In the genomic region with DNA sequence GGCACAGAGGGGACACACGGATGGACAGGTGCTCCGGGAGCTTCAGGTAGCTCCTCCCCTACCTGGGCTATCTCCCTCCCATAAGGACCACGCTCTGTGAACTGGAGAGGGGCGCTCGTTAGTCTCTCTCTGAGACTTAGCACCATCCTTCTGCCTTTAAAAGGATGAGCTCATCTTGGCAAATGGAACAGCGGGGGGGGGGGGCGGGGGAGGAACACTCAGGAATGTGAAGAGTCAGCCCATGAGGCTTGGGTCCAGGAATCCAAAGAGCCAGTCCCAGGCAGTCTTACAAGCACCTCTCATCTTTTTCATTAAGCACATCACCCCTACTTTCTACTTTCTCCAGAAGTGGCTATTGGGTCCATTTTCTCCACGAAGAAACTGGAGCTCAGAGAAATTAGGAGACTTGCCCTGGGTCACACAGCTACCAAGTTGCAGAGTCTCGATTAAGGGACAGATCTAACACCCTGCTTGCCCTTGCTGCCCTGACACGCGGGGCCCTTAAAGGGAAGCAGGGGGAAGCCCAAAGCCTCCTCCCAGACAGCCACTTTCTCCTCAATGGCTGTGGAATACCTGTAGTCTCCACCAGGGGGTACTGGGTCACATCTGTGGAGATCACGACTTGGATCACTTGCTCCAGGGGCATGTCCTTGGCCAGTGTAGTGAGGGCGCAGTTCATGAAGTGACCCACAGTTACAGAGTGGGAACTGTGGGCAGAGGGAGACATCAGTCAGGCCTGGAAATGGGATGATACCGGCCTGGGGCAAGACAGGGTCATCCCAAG, we compare ENCODE assay signal across 9 mouse cellular contexts. TPM values are rescaled to one million over a fixed set of nuclear protein-coding genes. Genes with fewer than 3 reads are reported as not detected.
A peak's percentile ranks its signal among the peaks of the same experiment; 100 is the strongest.
DNase-seq lines count a peak whose midpoint lies in the region; ATAC-seq and TF ChIP-seq lines count a peak whose summit lies in the region.
"Had no signal": no experiment of that assay in that cellular context is flagged by ENCODE, and none has a peak within 500 bp of the region (broad histone marks: within the 10 kb centered on the region; RNA-seq: fewer than 3 reads in every experiment).

No protein-coding gene starts in this region.

- no peak for TF ChIP-seq POLR2A in myocyte (IDR thresholded peaks at IDR 0.05; ENCODE audit: insufficient read length, low read depth)

- no peaks in the 10 kb centered on the region for H3K79me2 ChIP-seq in myocyte (ENCODE audit: control insufficient read depth, insufficient read depth)

- 48% methylated on average over 14 of the region's 14 CpGs for WGBS in midbrain, postnatal 0 days
- 44% methylated on average over 14 of the region's 14 CpGs for WGBS in midbrain, embryonic 15.5 days
- WGBS in embryonic facial prominence, embryonic 13.5 days, result 49% methylated on average over 13 of the region's 14 CpGs
- WGBS in intestine, embryonic 15.5 days, result 33% methylated on average over 14 of the region's 14 CpGs
- WGBS in forebrain, embryonic 10.5 days, result 45% methylated on average over 14 of the region's 14 CpGs
- 47% methylated on average over 13 of the region's 14 CpGs for WGBS in forebrain, embryonic 15.5 days

- peak; percentile 70 for TF ChIP-seq CTCF in midbrain, postnatal 0 days (IDR thresholded peaks at IDR 0.05)
- no peak for TF ChIP-seq CTCF in Patski (IDR thresholded peaks at IDR 0.05)

- H3K4me2 ChIP-seq in midbrain, postnatal 0 days (ENCODE audit: low read depth, low read length, poor library complexity, severe bottlenecking), result no peak overlapping the region
- no peak overlapping the region for H3K4me2 ChIP-seq in midbrain, embryonic 15.5 days
- no peak overlapping the region for H3K4me2 ChIP-seq in embryonic facial prominence, embryonic 13.5 days
- H3K4me2 ChIP-seq in intestine, embryonic 15.5 days (replicated peaks), result no peak overlapping the region
- peak overlapping the region; percentile 58 for H3K4me2 ChIP-seq in myocyte (ENCODE audit: low read depth)
- H3K4me2 ChIP-seq in forebrain, embryonic 15.5 days (replicated peaks), result no peak overlapping the region
- H3K4me2 ChIP-seq: neural tube, embryonic 12.5 days had no signal

- H3K9me3 ChIP-seq in midbrain, postnatal 0 days (ENCODE audit: low read length), result no peaks in the 10 kb centered on the region
- H3K9me3 ChIP-seq in midbrain, embryonic 15.5 days, result no peaks in the 10 kb centered on the region
- H3K9me3 ChIP-seq in embryonic facial prominence, embryonic 13.5 days, result no peaks in the 10 kb centered on the region
- H3K9me3 ChIP-seq in intestine, embryonic 15.5 days, result no peaks in the 10 kb centered on the region
- H3K9me3 ChIP-seq in forebrain, embryonic 10.5 days, result no peaks in the 10 kb centered on the region
- H3K9me3 ChIP-seq in forebrain, embryonic 15.5 days, result no peaks in the 10 kb centered on the region
- H3K9me3 ChIP-seq: neural tube, embryonic 12.5 days had no signal

- H3K27me3 ChIP-seq in midbrain, postnatal 0 days (ENCODE audit: insufficient read depth, low read length), result no peaks in the 10 kb centered on the region
- no peaks in the 10 kb centered on the region for H3K27me3 ChIP-seq in midbrain, embryonic 15.5 days (replicated peaks)
- H3K27me3 ChIP-seq in Patski (no peaks in the 10 kb centered on the region), myocyte (ENCODE audit: control insufficient read depth, insufficient read depth, insufficient read length) (no peaks in the 10 kb centered on the region)
- H3K27me3 ChIP-seq in embryonic facial prominence, embryonic 13.5 days, result peaks cover 34% of the 10 kb centered on the region
- 0 out of 2 replicates have a peak, but pooled peaks cover 3% of the 10 kb centered on the region for H3K27me3 ChIP-seq in intestine, embryonic 15.5 days (replicated peaks)
- peaks cover 60% of the 10 kb centered on the region for H3K27me3 ChIP-seq in forebrain, embryonic 10.5 days (ENCODE audit: poor library complexity, severe bottlenecking)
- 0 out of 2 replicates have a peak, but pooled peaks cover 4% of the 10 kb centered on the region for H3K27me3 ChIP-seq in forebrain, embryonic 15.5 days

- POLR2A ChIA-PET in Patski (lab: Charles Lee), result interaction anchor here (0.6 to 2.9 kb wide), 4 partner anchors 19 to 162 kb away, joined by 3 to 16 read pairs (median 3); no protein-coding TSS in a partner anchor

- H3ac ChIP-seq in myocyte (ENCODE audit: control insufficient read depth, insufficient read length), result no peak overlapping the region

- CTCF ChIA-PET in Patski (lab: Charles Lee), result interaction anchor here (0.9 to 5.7 kb wide), 9 partner anchors 9 to 168 kb away, joined by 3 to 134 read pairs (median 3); a partner anchor contains a TSS

- H3K9ac ChIP-seq in midbrain, postnatal 0 days (replicated peaks; ENCODE audit: low read length, poor library complexity, severe bottlenecking), result no peak overlapping the region
- H3K9ac ChIP-seq in midbrain, embryonic 15.5 days, result no peak overlapping the region
- 0 out of 2 replicates have a peak overlapping the region, but pooled peaks have one; percentile 46 for H3K9ac ChIP-seq in embryonic facial prominence, embryonic 13.5 days
- H3K9ac ChIP-seq in intestine, embryonic 15.5 days, result 0 out of 2 replicates have a peak overlapping the region, but pooled peaks have one; percentile 12
- H3K9ac ChIP-seq in forebrain, embryonic 15.5 days (replicated peaks), result no peak overlapping the region
- H3K9ac ChIP-seq: neural tube, embryonic 12.5 days had no signal

- H3K36me3 ChIP-seq in midbrain, postnatal 0 days (ENCODE audit: insufficient read depth, low read length), result no peaks in the 10 kb centered on the region
- no peaks in the 10 kb centered on the region for H3K36me3 ChIP-seq in midbrain, embryonic 15.5 days (replicated peaks)
- H3K36me3 ChIP-seq in embryonic facial prominence, embryonic 13.5 days, result no peaks in the 10 kb centered on the region
- H3K36me3 ChIP-seq in intestine, embryonic 15.5 days, result no peaks in the 10 kb centered on the region
- no peaks in the 10 kb centered on the region for H3K36me3 ChIP-seq in myocyte (ENCODE audit: control insufficient read depth, insufficient read depth)
- H3K36me3 ChIP-seq in forebrain, embryonic 10.5 days (replicated peaks), result no peaks in the 10 kb centered on the region
- H3K36me3 ChIP-seq in forebrain, embryonic 15.5 days, result no peaks in the 10 kb centered on the region
- H3K36me3 ChIP-seq: neural tube, embryonic 12.5 days had no signal

- no peak overlapping the region for H3K4me3 ChIP-seq in midbrain, postnatal 0 days (ENCODE audit: low read depth, low read length)
- H3K4me3 ChIP-seq in midbrain, embryonic 15.5 days, result no peak overlapping the region
- no peak overlapping the region for H3K4me3 ChIP-seq in embryonic facial prominence, embryonic 13.5 days
- H3K4me3 ChIP-seq in intestine, embryonic 15.5 days (replicated peaks), result no peak overlapping the region
- no peak overlapping the region for H3K4me3 ChIP-seq in myocyte
- no peak overlapping the region for H3K4me3 ChIP-seq in forebrain, embryonic 10.5 days
- no peak overlapping the region for H3K4me3 ChIP-seq in forebrain, embryonic 15.5 days
- H3K4me3 ChIP-seq: neural tube, embryonic 12.5 days had no signal

- H3K4me1 ChIP-seq in midbrain, postnatal 0 days (ENCODE audit: insufficient read depth, low read length), result no peaks in the 10 kb centered on the region
- 0 out of 2 replicates have a peak, but pooled peaks cover 2% of the 10 kb centered on the region for H3K4me1 ChIP-seq in midbrain, embryonic 15.5 days
- peaks cover 8% of the 10 kb centered on the region for H3K4me1 ChIP-seq in embryonic facial prominence, embryonic 13.5 days
- peaks cover 13% of the 10 kb centered on the region for H3K4me1 ChIP-seq in intestine, embryonic 15.5 days (replicated peaks)
- peaks cover 7% of the 10 kb centered on the region for H3K4me1 ChIP-seq in forebrain, embryonic 10.5 days
- H3K4me1 ChIP-seq in forebrain, embryonic 15.5 days, result no peaks in the 10 kb centered on the region
- H3K4me1 ChIP-seq: neural tube, embryonic 12.5 days had no signal

- no peak for ATAC-seq in midbrain, postnatal 0 days (ENCODE audit: low FRiP score)
- ATAC-seq in midbrain, embryonic 15.5 days (replicated peaks), result no peak
- peak; percentile 75 for ATAC-seq in Patski
- no peak for ATAC-seq in embryonic facial prominence, embryonic 13.5 days (ENCODE audit: insufficient number of reproducible peaks, insufficient read depth, low FRiP score, low TSS enrichment, low read depth)
- peak; percentile 29; the same call in 1 of the 2 replicates for ATAC-seq in intestine, embryonic 15.5 days
- no peak for ATAC-seq in forebrain, embryonic 15.5 days (replicated peaks)

- in situ Hi-C loops in Patski (cut with MboI; ENCODE audit: low pct_unique_long_range_greater_than_20kb), result loop anchor here (5.0 to 10.0 kb wide), 2 partner anchors 68 to 161 kb away; no protein-coding TSS in a partner anchor

- DNase-seq in midbrain, postnatal 0 days (ENCODE audit: low spot score), result peak; percentile 33
- peak; percentile 54 for DNase-seq in Patski (ENCODE audit: low read depth, low spot score)
- DNase-seq in forebrain, embryonic 10.5 days (ENCODE audit: extremely low spot score, low spot score), result no peak

- H3K27ac ChIP-seq in midbrain, postnatal 0 days (ENCODE audit: low read depth, low read length), result no peak overlapping the region
- no peak overlapping the region for H3K27ac ChIP-seq in midbrain, embryonic 15.5 days
- no peak overlapping the region for H3K27ac ChIP-seq in embryonic facial prominence, embryonic 13.5 days
- no peak overlapping the region for H3K27ac ChIP-seq in intestine, embryonic 15.5 days
- H3K27ac ChIP-seq in forebrain, embryonic 10.5 days, result no peak overlapping the region
- no peak overlapping the region for H3K27ac ChIP-seq in forebrain, embryonic 15.5 days (replicated peaks)
- H3K27ac ChIP-seq: neural tube, embryonic 12.5 days had no signal

RNA-seq across cellular contexts. Expression of a gene that starts 8.2 kb away (rescaled TPM):
- total RNA-seq in midbrain, postnatal 0 days (2014; rRNA removed), result not detected in 2 replicates
- 0.07 and 0.12 TPM in 2 replicates for polyA plus RNA-seq in midbrain, postnatal 0 days (2015; fragmentation: Nextera tagmentation; extraction: Ambion mirVana)
- 0.06 TPM in 1 of 2 replicates, not detected in the other for polyA plus RNA-seq in midbrain, embryonic 15.5 days (2015; fragmentation: Nextera tagmentation; extraction: Ambion mirVana)
- polyA plus RNA-seq in Patski (2021) (0.12 TPM), myocyte (2012; fragmentation: generic; extraction: Trizol) (0.85 TPM)
- polyA plus RNA-seq in embryonic facial prominence, embryonic 13.5 days (2015; fragmentation: Nextera tagmentation; extraction: Ambion mirVana), result 0.18 and 0.39 TPM in 2 replicates
- 0.06 and 0.08 TPM in 2 replicates for polyA plus RNA-seq in intestine, embryonic 15.5 days (2015; fragmentation: Nextera tagmentation; extraction: Ambion mirVana)
- 0.05 and 0.06 TPM in 2 replicates for polyA plus RNA-seq in forebrain, embryonic 10.5 days (2016; fragmentation: Nextera tagmentation; extraction: Ambion mirVana)
- not detected in 2 replicates for polyA plus RNA-seq in forebrain, embryonic 15.5 days (2015; fragmentation: Nextera tagmentation; extraction: Ambion mirVana)
- polyA plus RNA-seq: neural tube, embryonic 12.5 days had no signal

RNA-seq across cellular contexts. Expression of a gene that starts 9.1 kb away (rescaled TPM):
- not detected in 2 replicates for total RNA-seq in midbrain, postnatal 0 days (2014; rRNA removed)
- polyA plus RNA-seq in midbrain, postnatal 0 days (2015; fragmentation: Nextera tagmentation; extraction: Ambion mirVana), result 0.27 and 0.43 TPM in 2 replicates
- polyA plus RNA-seq in midbrain, embryonic 15.5 days (2015; fragmentation: Nextera tagmentation; extraction: Ambion mirVana), result not detected in 2 replicates
- 1.2 TPM for polyA plus RNA-seq in Patski (2021)
- polyA plus RNA-seq in embryonic facial prominence, embryonic 13.5 days (2015; fragmentation: Nextera tagmentation; extraction: Ambion mirVana), result not detected in 2 replicates
- not detected in 2 replicates for polyA plus RNA-seq in intestine, embryonic 15.5 days (2015; fragmentation: Nextera tagmentation; extraction: Ambion mirVana)
- polyA plus RNA-seq in myocyte (2012; fragmentation: generic; extraction: Trizol), result 0.23 TPM
- not detected in 2 replicates for polyA plus RNA-seq in forebrain, embryonic 10.5 days (2016; fragmentation: Nextera tagmentation; extraction: Ambion mirVana)
- not detected in 2 replicates for polyA plus RNA-seq in forebrain, embryonic 15.5 days (2015; fragmentation: Nextera tagmentation; extraction: Ambion mirVana)
- polyA plus RNA-seq: neural tube, embryonic 12.5 days had no signal

RNA-seq across cellular contexts. Expression of a gene that starts 13.9 kb away (rescaled TPM):
- total RNA-seq in midbrain, postnatal 0 days (2014; rRNA removed), result 0.05 TPM in 1 of 2 replicates, not detected in the other
- 0.10 and 0.12 TPM in 2 replicates for polyA plus RNA-seq in midbrain, postnatal 0 days (2015; fragmentation: Nextera tagmentation; extraction: Ambion mirVana)
- polyA plus RNA-seq in midbrain, embryonic 15.5 days (2015; fragmentation: Nextera tagmentation; extraction: Ambion mirVana), result 0.14 TPM in 1 of 2 replicates, not detected in the other
- polyA plus RNA-seq in Patski (2021) (0.24 TPM), myocyte (2012; fragmentation: generic; extraction: Trizol) (31.1 TPM)
- 0.63 TPM in 1 of 2 replicates, not detected in the other for polyA plus RNA-seq in embryonic facial prominence, embryonic 13.5 days (2015; fragmentation: Nextera tagmentation; extraction: Ambion mirVana)
- 3.0 and 3.1 TPM in 2 replicates for polyA plus RNA-seq in intestine, embryonic 15.5 days (2015; fragmentation: Nextera tagmentation; extraction: Ambion mirVana)
- not detected in 2 replicates for polyA plus RNA-seq in forebrain, embryonic 10.5 days (2016; fragmentation: Nextera tagmentation; extraction: Ambion mirVana)
- 0.09 TPM in 1 of 2 replicates, not detected in the other for polyA plus RNA-seq in forebrain, embryonic 15.5 days (2015; fragmentation: Nextera tagmentation; extraction: Ambion mirVana)
- polyA plus RNA-seq: neural tube, embryonic 12.5 days had no signal

RNA-seq across cellular contexts. Expression of a gene that starts 29.2 kb away (rescaled TPM):
- total RNA-seq in midbrain, postnatal 0 days (2014; rRNA removed), result 1.9 and 4.5 TPM in 2 replicates
- 0.52 and 0.76 TPM in 2 replicates for polyA plus RNA-seq in midbrain, postnatal 0 days (2015; fragmentation: Nextera tagmentation; extraction: Ambion mirVana)
- 0.32 and 0.50 TPM in 2 replicates for polyA plus RNA-seq in midbrain, embryonic 15.5 days (2015; fragmentation: Nextera tagmentation; extraction: Ambion mirVana)
- polyA plus RNA-seq in Patski (2021) (0.06 TPM), myocyte (2012; fragmentation: generic; extraction: Trizol) (not detected)
- not detected in 2 replicates for polyA plus RNA-seq in embryonic facial prominence, embryonic 13.5 days (2015; fragmentation: Nextera tagmentation; extraction: Ambion mirVana)
- polyA plus RNA-seq in intestine, embryonic 15.5 days (2015; fragmentation: Nextera tagmentation; extraction: Ambion mirVana), result not detected in 2 replicates
- polyA plus RNA-seq in forebrain, embryonic 10.5 days (2016; fragmentation: Nextera tagmentation; extraction: Ambion mirVana), result not detected in 2 replicates
- polyA plus RNA-seq in forebrain, embryonic 15.5 days (2015; fragmentation: Nextera tagmentation; extraction: Ambion mirVana), result 0.20 TPM in 1 of 2 replicates, not detected in the other
- polyA plus RNA-seq: neural tube, embryonic 12.5 days had no signal

RNA-seq across cellular contexts. Expression of a gene that starts 37.7 kb away (rescaled TPM):
- total RNA-seq in midbrain, postnatal 0 days (2014; rRNA removed), result 31.0 and 34.4 TPM in 2 replicates
- 30.1 and 30.8 TPM in 2 replicates for polyA plus RNA-seq in midbrain, postnatal 0 days (2015; fragmentation: Nextera tagmentation; extraction: Ambion mirVana)
- polyA plus RNA-seq in midbrain, embryonic 15.5 days (2015; fragmentation: Nextera tagmentation; extraction: Ambion mirVana), result 49.4 and 49.7 TPM in 2 replicates
- polyA plus RNA-seq in Patski (2021) (19.8 TPM), myocyte (2012; fragmentation: generic; extraction: Trizol) (30.1 TPM)
- polyA plus RNA-seq in embryonic facial prominence, embryonic 13.5 days (2015; fragmentation: Nextera tagmentation; extraction: Ambion mirVana), result 43.4 and 43.8 TPM in 2 replicates
- polyA plus RNA-seq in intestine, embryonic 15.5 days (2015; fragmentation: Nextera tagmentation; extraction: Ambion mirVana), result 25.6 and 27.2 TPM in 2 replicates
- polyA plus RNA-seq in forebrain, embryonic 10.5 days (2016; fragmentation: Nextera tagmentation; extraction: Ambion mirVana), result 58.9 and 61.1 TPM in 2 replicates
- 61.8 and 65.6 TPM in 2 replicates for polyA plus RNA-seq in forebrain, embryonic 15.5 days (2015; fragmentation: Nextera tagmentation; extraction: Ambion mirVana)

Comparison
In these comparisons a context has a peak if more than half of its experiments do, and no peak if none do; other contexts are left out.
1. ATAC-seq: peak in Patski (single experiment) and intestine, embryonic 15.5 days (single experiment); none in midbrain, postnatal 0 days (single experiment), midbrain, embryonic 15.5 days (single experiment), embryonic facial prominence, embryonic 13.5 days (single experiment) and forebrain, embryonic 15.5 days (single experiment).
2. H3K9ac ChIP-seq: peak in embryonic facial prominence, embryonic 13.5 days (single experiment) and intestine, embryonic 15.5 days (single experiment); none in midbrain, postnatal 0 days (single experiment), midbrain, embryonic 15.5 days (single experiment) and forebrain, embryonic 15.5 days (single experiment).